Mouse (Mus musculus): ENCODE data around the gene Zfp459.
"Not testable (repeated sequence)": the region's sequence is repeated elsewhere in the genome, so short reads cannot be mapped to it uniquely, and the experiment has no call there.

Gene Zfp459

DNA sequence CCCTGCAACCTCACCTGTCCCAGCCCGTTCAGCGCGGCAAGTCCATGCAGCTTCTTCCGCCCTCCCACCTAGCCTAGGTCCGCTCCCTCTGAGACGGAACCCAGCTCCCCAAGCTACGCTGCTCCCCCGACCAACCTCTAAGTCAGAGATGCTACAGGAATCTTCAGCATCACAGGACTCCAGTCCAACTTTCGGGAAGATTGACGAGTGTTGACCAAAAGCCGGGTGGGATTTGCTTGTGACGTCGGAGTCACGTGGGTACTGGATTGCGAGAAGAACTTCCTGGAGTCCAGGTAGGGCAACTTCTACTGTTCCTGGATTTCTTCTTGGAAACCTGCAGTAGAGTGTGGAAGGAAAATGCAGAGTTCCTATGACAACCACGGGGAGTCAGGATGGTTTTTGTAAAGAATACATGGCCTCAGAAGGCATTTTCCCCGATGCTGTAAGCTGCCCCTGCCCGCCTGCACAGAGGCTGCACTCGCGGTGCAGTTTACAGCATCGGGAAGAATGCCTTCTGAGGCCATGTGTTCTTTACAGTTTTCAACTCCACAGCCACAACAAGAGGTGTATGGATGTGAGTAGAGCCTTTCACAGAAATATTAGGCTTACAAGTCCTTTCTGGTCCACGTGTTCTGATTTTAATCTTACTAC is at the start of gene Zfp459:
Gene Zfp459, minus strand, starts transcription at position 212 of the 651 bp plus-strand sequence.
- in situ Hi-C loops (cut with MboI, MseI) = no loop called here

DNA sequence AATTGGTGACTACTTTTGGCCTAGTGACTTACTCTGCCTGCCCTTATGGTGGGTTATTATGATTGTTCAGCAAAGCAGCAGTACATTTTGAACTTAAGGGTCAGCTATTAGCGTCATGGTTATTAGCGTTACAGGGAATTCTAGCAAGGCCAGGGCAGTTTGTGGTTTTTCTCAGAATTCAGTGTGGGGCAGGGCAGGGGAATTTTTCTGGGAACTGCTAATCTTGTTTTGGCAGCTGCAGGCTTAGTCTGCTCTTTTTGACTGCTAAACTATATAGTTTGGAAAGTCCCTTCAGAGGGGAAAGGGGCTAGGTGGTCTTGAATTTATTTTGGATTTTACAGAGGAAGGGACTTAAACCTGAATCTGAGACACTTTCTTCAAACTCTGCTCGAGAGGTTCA is 48.1 kb upstream of the Zfp459 start:
- in situ Hi-C loops (cut with MboI, MseI) = no loop called here

DNA sequence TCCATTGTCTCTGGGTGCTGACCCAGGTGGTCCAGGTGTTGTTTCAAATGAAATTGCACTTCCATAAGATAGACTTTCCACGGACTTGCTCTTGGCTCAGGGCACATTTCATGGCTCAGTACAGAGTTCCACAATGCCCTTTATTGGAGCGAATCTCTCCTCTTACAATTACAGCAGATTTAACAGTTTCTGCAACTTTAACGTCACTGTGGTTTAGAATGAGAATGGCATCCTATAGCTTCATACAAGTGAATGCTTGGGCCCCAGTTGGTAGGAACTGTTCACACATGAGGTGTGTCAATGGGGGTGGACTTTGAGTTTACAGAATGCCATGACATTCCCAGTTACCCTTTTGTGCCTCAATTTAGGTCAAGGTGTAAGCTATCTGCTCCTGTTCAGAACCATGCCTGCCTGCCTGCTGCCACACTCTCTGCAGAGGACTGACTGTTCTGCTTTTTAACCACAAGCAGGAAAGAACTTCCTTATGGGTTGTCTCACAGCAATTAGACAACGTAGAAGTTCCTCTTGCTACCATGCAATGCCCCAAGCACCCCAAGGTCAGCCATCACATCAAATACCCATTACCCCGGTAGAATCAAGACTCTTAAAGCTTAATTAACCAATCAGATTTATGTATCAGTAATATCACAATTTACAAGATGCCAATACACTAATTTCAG is 42.4 kb upstream of the Zfp459 start:
- in situ Hi-C loops (cut with MboI, MseI) = not testable (repeated sequence)

DNA sequence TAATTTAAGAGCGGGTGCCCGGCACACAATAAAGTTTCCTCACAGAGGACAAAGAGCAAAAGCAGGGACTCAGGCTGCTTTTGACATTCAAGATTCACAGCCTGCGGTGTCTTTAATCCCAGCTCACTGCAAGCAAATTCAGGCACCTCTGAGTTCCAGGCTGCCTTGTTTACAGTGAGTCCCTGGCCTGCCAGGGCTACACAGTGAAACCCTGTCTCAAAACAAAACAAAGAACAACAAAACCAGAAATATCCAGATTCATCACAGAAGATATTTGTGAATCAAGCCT is 30.7 kb upstream of the Zfp459 start:
- in situ Hi-C loops (cut with MboI, MseI) = no loop called here

DNA sequence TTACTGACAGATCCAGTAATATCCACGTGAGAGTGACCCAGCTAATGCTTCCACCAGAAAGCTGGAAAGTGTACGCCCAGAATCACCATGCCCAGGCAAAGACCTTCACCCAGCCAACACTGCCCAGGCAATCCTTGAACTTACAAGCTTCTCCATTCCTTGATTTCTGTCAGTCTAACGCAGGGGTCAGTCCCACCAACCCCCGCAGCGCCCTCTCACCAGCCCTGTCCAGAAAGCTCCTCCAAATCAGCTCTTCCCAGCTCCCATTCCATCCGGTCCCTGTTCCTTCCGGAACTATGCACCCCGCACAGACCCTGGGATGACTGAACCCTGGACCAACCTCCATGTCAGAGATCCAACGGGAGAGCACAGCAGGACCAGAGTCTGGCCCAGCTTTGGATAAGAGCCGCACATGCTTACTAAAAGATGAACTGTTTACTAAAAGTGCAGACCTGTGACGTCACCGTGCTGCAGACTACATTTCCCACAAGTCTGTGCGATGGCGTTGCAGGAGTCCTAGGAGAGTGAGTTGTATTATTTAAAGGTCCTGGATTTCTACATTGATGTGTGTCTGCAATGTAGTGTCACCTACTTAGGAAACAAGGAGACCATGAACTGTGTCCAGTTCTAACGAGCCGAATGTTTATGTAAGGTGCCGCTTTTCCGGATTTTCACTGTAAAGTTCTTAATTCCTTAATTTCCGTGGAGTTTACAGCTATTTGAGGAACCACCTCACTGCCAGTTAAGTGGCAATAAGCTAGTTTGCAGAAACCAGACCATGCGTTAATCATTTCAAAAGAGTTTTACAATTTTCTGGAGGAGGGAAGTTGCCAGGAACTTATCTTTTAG is 30.2 kb upstream of the Zfp459 start, which contains the start of gene Zfp874a:
Gene Zfp874a, minus strand, starts transcription at position 453 of the 849 bp plus-strand sequence.
- in situ Hi-C loops (cut with MboI, MseI) = no loop called here

DNA sequence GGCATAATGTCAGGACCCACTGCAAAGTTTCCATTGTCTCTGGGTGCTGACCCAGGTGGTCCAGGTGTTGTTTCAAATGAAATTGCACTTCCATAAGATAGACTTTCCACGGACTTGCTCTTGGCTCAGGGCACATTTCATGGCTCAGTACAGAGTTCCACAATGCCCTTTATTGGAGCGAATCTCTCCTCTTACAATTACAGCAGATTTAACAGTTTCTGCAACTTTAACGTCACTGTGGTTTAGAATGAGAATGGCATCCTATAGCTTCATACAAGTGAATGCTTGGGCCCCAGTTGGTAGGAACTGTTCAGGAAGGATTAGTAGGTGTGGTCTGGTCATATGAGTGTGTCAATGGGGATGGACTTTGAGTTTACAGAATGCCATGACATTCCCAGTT is 15.9 kb upstream of the Zfp459 start:
- in situ Hi-C loops (cut with MboI, MseI) = not testable (repeated sequence)

DNA sequence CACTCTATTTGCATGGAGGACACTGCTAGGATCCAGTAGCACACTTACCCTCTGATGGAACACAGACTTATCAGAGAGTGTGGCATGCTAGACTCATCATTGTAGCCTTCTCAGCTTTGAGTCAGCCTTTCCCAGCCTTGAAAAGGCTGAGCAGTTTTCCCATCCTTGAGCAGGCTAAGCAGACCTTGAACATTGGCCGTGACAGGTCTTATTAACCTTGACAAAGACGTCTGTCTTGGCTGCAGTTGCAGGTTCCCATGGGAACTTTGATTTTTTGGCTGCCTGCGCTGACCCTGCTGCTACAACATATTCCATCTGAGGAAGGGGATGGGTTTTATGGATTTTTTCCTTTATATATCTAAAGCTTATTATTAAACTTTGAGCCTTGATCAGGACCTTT is 6.9 kb upstream of the Zfp459 start:
- in situ Hi-C loops (cut with MboI, MseI) = no loop called here

DNA sequence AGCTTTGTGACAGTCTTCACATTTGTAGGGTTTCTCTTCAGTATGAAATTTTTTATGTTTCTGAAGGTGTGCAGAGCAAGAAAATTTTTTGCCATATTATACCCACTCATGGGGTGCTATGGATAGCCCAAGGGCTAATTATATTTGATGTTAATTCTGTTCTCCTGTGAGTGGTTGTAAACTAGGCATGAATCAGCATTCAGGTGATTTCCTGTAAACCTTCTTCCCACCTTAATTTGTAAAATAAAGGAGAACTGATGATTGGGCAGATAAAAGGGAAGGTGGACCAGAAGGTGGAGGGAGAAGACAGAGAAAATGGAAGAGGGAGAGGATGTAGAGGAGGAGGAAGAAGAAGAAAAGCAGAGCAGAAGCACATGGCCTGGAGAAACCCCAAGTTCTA is 4.5 kb upstream of the Zfp459 start:
- in situ Hi-C loops (cut with MboI, MseI) = not testable (repeated sequence)

DNA sequence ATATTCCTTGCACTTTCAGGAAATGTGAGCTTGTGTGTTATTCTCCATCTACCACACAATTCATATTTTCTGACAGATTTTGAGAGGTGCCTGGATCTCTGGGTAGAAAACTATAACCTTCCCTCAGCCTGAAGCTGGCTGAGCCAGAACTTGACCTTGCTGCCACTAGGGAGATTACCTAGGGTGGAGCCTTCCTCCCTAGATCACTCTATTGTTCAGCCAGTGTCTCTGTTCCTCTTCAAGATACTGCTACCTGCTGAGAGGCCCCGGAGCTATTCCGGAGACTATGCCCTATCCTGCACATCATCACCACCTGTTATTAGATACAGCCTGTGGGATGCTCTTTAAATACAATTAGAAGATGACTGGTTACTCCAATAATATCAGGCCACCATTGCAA is 1.3 kb upstream of the Zfp459 start:
- in situ Hi-C loops (cut with MboI, MseI) = not testable (repeated sequence)

DNA sequence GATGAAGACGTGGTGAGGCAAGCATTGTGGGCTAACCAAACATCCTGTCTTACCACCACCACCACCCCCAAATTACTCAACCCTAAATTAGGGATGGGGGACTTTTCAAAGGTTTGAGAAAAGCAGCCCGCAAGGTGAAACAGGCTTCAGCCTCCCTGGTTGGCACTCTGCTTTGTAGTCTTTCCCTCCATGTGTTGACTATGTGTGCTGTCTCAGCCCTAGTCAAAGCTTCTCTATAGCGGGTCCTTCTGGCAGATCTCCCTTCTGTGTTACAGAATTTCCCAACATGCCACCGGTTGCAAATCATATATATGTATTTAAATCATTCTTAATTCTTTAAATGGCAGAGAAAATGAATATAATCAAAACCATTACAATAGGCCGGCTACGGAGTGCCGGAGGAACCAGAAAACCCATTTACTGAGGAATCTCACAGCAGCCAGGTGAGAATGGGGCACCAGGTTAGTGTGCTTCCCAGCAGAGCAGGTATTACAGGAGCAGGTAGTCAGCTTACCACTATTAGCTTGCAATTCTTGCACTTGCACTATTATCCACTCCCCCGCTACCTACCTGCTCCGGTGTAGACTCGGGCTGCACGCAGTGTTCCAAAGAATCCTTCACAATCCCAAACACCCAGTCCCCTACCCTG is 536 bp downstream of the Zfp459 start:
- in situ Hi-C loops (cut with MboI, MseI) = no loop called here

GRCm38 (mm10) chr13:67416811-67417210 is 4.4 kb downstream of the Zfp459 start:
- in situ Hi-C loops (cut with MboI, MseI) = no loop called here

DNA sequence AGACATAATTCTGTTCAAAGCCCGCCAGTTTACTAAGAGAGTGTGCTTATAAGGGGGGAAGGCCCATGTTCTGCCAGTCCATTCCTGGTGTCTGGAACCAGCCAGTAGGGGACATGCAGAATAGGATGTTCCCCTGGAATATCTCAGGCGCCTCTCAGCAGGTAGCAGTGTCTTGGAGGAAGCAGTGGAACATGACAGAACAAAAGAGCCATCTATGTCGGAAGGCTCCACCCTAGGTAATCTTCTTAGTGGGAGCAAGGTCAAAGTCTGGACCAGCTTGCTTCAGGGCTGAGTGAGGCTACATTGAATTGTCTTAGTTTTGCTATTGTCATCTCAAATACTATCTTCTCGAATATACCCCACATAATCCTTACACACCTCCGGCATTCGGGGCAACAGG is 5.5 kb downstream of the Zfp459 start:
- in situ Hi-C loops (cut with MboI, MseI) = no loop called here

- in situ Hi-C loops (cut with MboI, MseI) = not testable (repeated sequence)
Measured at GRCm38 (mm10) chr13:67413634-67414033, 7.6 kb downstream of the Zfp459 start.

- in situ Hi-C loops (cut with MboI, MseI) = not testable (repeated sequence)
Measured at GRCm38 (mm10) chr13:67399183-67399903, 21.9 kb downstream of the Zfp459 start, which contains the start of gene Zfp429. Gene Zfp429, minus strand, starts transcription at chr13:67399819.

- in situ Hi-C loops (cut with MboI, MseI) = not testable (repeated sequence)
Measured at GRCm38 (mm10) chr13:67376255-67376654, 45.0 kb downstream of the Zfp459 start.

- in situ Hi-C loops (cut with MboI, MseI) = not testable (repeated sequence)
Measured at GRCm38 (mm10) chr13:67375050-67375911, 45.9 kb downstream of the Zfp459 start, which contains the start of the genes Gm28041 and Zfp456. Gene Gm28041, minus strand, starts transcription at chr13:67375733. Gene Zfp456, minus strand, starts transcription at chr13:67375810.

DNA sequence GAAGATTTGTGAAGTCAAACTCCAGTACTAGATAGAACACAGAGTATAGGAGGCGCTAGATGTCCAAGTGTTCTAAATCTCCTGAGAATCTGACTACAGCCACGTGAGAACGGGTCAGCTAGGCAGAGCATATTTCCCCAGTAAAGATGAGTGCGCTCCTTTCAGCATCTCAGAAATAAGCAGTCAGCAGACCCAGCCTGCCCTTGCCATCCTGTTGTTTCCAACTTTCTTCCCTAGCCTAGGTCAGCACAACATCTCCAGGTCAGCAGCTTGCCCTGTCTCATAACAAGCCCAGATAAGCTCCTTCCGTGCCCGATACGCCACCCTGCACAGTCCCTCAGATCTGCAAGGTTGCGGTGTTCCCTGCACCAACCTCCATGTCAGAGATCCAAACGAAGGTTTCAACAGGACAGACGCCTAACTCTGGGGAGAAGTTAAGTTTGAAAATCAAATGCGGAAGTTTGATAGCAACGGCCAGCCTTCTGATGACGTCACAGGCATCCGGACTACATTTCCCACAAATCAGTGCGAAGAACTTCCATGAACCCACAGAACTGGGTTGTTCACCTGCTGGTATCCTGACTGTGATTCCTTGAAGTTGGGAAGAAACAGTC is 61.0 kb downstream of the Zfp459 start, which contains the start of the genes Gm28044 and Zfp953:
Gene Gm28044, minus strand, starts transcription at position 406 of the 614 bp plus-strand sequence.
Gene Zfp953, minus strand, starts transcription at position 475 of the 614 bp plus-strand sequence.
- in situ Hi-C loops (cut with MboI, MseI) = no loop called here

Measured in regulatory T cell (primary cell).